Mouse (Mus musculus) brain, embryonic 14.5 days (tissue): Measurements from ENCODE around the gene Napsa.

ENCODE experiments used
- CTCF ChIP-seq: fragments of 200-500 bp; IDR thresholded peaks from 2 replicates; pipeline ENCODE4 v1.5.1; 2012; ENCODE audit warnings: inconsistent platforms, mild to moderate bottlenecking, moderate library complexity, borderline replicate concordance; ENCODE audit not compliant: insufficient read depth, insufficient read length; ENCODE audit errors: extremely low read depth
- POLR2A ChIP-seq: fragments of 200-500 bp; IDR thresholded peaks from 2 replicates; pipeline ENCODE4 v1.6.1; 2012; ENCODE audit warnings: mild to moderate bottlenecking, inconsistent platforms, borderline replicate concordance; ENCODE audit not compliant: poor library complexity, insufficient read depth, insufficient read length, severe bottlenecking; ENCODE audit errors: extremely low read depth

- TF ChIP-seq CTCF (no peak), POLR2A (no peak)
Observed at GRCm38 (mm10) chr7:44588338-44588737, 16.2 kb downstream of the Napsa start.
